Mouse (Mus musculus) liver, postnatal 0 days (tissue): ENCODE measurements around the gene Bcar3.

Source experiments
- CTCF ChIP-seq: sonication (generic); IDR thresholded peaks from 2 replicates; pipeline ENCODE4 v1.5.1; 2016; ENCODE audit warnings: antibody characterized with exemption, low read depth
- EP300 ChIP-seq: IDR thresholded peaks from 2 replicates; pipeline ENCODE4 v1.6.1; 2016; ENCODE audit warnings: antibody characterized with exemption, low read depth, mild to moderate bottlenecking

- TF ChIP-seq CTCF (no peak), EP300 (no peak)
Observed at GRCm38 (mm10) chr3:122317339-122317738, 23.4 kb downstream of the Bcar3 start.
